Mouse (Mus musculus) ZHBTc4 (cell line): ENCODE data around the gene Urgcp.

Experiments
- DNase-seq: peaks from one replicate; pipeline ENCODE4 v3.0.0-alpha.2; 2011; ENCODE audit warnings: low read depth, low spot score

The Urgcp gene

DNA sequence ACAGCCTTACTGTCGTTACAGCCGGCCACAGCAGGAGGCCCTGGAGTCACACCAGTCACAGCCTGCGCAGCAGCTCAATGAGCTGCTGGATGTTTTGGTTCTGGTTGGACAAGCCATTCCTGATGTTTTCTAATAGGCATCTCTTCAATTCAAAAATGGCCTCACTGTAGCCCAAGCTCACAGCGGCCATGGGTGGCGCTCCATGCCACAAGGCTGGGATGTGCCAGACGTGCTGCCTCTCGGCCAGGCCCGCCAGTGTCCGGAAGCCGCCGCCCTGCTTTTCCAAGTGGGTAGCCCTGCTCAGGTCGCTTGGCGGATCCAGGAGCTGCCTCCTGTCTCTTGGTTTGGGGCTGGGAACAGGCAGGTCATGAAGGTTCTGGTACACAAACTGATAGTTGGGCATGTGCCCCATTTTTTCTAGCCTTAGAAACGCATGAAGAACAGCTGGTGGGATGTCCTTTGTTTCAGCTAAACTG lies 46.5 kb downstream of the Urgcp start, which contains the start of gene Mrps24:
Gene Mrps24 (minus strand): TSS at position 51 of the 476 bp plus-strand sequence.
- DNase-seq, result no peak

DNA sequence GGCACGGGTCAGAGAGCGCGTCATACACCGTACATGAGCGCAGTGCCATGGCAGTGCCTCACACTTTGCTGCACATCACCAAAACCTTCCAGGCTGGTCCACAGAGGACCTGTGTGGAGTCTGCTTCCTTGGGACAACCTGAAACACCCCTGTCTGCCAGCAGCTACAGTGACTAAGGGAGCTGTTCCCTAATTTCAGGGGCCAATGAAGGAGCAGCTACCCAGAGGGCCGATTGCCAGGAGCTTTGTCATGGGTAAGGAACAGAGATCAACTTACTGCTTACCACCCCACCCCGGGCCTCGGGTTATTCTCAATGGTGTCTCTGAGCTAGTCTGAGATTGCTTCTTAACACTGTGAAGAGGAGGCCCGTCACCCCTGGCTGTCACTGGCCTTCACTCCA lies 47.0 kb downstream of the Urgcp start:
- DNase-seq, result no peak

DNA sequence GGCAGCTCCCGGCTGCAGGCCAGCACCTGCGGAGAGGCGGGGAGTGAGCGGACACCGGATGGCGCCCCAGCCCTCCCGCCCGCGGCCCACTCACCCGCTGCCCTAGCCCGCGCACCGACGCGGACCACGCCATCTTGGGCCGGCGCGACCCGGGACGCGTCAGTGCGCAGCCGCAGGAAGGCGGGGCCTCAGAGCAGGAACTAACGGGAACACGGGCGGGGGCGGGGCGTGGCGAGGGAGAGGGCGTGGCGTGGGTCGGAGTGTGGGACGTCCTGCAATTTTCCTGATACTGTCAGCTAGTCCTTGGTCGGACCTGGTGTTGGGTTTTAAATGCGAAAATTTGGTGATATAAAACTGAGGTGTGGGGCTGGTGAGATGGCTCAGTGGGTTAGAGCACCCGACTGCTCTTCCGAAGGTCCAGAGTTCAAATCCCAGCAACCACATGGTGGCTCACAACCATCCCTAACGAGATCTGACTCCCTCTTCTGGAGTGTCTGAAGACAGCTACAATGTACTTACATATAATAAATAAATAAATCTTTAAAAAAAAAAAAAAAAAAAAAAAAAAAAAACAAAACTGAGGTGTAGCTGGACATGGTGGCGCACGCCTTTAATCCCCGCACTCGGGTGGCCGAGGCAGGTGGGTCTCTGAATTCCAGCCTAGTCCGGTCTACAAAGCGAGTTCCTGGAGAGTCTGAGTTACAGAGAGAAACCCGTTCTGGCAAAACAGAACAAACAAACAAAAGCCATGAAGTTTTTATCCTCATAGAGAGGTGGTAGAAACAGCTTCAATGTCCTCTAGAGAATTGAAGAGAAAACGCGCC lies 54.4 kb downstream of the Urgcp start:
- peak; percentile 96 for DNase-seq

DNA sequence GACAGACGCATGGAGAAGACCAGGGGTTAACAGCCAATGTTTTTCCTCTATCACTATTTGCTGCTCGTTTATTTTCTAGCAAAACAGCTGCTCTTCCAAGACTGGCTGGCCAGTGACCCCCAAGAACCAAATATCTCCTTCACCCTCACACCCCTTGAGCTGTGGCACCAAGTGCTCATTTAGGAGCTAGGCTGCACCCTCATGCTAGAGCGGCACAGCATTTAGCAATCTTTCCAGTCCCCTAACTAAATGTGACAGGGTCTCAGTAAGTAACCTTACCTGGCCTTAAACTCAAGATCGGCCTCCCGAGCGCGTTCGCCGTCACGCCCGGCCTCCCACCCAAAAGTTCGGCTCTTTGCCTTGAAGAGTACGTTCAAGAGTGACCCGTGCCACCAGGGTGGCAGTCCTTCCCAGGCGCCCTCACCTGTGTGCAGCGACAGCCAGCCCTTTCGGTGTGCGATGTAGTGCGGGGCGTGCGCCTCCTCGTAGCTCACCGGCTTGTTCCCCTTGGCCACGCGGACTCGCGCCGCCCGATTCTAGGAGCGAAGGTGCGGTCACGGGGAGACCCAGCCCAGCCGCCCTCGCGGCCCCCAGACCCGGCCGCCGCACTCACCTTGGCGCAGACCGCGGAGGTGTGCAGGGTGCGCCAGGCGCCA lies 55.2 kb downstream of the Urgcp start:
- DNase-seq, result peak; percentile 58

DNA sequence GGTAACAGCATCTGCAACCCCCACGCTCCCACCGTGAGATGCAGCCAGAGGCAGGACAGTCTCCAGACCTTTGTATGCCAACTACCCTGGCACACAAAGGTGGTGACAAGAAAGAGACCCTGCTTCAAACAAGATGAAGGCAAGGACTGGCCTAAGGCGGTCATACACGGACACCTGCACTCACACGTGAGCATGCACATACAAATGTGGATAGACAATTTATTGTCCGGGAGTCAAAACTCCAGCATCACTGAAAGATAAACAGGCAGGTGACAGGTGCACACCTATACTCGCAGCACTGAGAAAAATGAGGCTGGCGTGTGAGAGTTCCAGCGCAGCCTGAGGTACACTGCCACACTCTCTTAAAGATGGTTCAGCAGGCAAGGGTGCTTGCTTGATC lies 56.2 kb downstream of the Urgcp start:
- peak; percentile 0 for DNase-seq

DNA sequence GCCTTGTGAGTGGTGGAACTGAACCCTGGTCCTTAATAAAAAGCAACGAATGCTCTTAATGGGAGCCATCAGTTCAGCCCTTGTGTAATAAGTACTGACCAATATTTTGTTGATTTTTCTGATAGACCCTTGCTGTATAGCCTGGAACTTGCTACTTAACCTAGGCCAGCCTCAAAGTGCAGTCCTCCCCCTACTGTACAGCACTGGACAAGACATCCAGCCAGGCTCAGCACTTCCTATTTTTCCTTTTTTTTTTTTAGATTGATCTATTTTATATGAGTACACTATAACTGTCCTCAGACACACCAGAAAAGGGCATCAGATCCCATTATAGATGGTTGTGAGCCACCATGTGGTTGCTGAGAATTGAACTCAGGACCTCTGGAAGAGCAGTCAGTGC lies 58.8 kb downstream of the Urgcp start:
- DNase-seq, result no peak

DNA sequence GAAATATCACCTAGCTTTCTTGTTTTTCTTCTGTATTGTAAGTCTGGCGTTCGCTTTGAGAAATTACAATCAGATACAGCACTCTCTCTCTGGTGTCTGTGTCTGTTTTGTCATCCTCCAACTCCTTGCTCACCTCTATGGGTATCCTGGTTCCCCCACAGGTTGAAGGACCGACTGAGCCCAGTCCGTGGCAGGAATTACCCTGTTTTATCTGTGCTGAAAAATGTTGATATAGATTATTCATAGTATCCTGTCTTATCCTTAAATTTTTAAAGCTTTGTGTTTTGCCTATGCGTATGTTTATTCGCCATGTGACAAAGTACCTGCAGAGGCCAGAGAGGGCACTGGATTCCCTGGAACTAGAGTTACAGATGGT lies 59.2 kb downstream of the Urgcp start:
- DNase-seq, result no peak

DNA sequence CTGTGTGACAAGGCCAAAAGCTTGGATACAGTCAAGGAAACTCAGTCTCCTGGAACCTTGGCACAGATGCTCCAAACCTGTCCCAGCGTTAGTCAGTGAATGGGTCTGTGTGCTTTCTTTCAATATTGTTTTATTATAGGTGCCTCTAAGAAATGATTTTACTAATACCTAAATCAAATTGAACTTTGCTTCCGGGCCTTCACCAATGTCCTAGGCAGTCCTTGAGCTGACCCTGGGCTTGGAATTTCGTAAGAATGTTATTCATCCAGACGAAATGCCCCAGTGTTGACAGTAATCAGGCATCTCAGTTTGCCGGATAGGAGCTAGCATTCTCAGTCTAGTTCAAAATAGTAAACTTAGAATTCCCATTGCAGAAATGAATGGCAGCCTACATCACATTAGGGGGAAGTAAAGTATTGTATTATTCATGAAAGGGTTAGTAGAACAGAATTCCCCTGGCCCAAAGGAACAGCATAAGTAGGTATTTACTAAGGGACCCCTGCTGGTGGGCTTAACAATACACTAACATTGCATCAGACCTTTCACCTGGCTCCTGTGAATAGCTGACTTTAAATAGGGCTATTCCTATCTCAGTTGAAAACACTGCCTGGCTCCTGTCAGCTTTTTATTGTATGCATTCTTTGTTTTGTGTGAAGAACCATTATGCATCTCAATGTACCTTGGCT lies 59.8 kb downstream of the Urgcp start:
- peak; percentile 69 for DNase-seq

DNA sequence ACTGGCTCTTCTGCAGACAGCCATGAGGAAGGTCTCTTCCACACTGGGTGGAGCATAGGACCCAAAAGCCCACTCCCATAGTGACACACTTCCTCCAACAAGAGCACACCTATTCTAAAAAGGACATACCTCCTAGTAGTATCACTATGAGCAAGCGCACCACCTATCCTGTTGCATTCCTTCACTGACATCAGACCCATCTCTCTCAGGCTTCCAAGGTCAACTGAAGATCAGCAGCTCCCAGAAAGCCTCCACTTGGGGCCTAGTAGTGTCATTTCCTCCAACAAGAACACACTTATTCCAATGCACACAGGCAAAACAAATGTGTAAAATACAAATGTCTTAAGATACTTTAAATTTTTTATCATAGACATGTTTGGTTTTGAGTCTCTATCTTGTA lies 60.4 kb downstream of the Urgcp start:
- no peak for DNase-seq

DNA sequence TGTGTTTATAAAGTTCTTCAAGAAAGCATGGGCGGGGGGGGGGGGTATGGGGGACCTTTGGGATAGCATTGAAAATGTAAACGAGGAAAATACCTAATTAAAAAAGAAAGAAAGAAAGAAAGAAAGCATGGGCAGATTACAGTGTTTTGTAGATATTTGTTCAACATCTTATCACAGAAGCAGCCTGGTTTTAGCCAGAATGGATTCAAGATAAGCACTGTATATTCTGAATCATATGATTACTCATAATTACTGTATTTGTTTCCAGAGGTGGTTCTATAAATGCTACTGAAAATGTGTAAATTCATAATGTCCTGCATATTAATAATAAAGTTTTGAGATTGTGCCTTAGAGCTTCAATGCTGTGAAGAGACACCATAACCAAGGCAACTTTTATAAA lies 60.9 kb downstream of the Urgcp start:
- DNase-seq, result no peak

DNA sequence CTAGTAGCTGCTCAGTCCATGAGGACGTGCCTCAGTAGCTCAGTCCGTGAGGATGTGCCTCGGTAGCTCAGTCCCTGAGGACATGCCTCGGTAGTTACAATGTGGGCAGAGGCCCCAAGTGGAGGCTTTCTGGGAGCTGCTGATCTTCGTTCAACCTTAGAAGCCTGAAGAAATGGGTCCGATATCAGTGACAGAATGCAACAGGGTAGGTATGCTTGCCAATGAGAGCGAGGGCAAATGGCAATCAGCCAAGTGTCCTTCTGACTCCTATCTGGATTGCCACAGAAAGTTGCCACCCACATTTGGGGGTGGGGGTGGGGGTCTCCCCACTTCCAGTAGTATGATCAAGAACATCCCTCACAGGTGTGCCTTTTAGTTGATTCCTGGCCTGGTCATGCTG lies 61.4 kb downstream of the Urgcp start:
- no peak for DNase-seq

DNA sequence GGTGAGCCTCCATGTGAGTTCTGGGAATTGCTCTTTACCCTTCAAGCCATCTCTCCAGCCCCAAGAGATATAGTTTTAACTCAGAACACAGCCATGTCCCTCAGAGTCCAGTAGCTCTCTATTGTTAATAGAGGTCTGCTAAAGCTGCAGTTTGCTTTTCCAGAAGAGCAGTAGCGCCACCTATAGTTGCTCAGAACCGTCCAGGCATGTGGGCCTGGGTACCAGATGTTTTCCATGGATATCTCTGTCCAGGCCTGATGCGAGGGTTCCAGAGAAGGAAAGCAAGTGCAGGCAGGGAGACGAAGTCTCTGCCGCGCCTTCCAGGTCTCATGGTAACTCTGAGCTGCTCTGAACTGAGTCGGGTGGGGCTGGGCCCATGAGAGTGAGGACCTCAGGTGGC lies 70.4 kb downstream of the Urgcp start:
- peak; percentile 69 for DNase-seq

DNA sequence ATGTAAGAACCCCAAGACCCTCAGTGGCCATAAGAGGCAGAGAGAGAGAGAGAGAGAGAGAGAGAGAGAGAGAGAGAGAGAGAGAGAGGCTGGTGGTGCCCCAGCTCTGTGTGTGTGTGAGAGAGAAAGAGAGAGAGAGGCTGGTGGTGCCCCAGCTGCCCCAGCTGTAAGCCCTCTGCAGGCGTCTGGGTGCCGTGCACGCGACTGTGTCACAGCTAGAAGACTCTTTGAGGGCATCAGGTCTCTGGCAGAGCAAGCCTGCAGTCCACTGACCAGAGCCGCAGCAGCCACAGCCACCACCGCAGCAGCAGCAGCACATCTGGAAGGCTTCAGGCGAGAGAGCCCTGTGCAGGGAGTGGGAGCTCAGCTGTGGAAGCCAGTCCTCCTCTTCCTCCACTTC lies 77.9 kb downstream of the Urgcp start:
- DNase-seq, result no peak

DNA sequence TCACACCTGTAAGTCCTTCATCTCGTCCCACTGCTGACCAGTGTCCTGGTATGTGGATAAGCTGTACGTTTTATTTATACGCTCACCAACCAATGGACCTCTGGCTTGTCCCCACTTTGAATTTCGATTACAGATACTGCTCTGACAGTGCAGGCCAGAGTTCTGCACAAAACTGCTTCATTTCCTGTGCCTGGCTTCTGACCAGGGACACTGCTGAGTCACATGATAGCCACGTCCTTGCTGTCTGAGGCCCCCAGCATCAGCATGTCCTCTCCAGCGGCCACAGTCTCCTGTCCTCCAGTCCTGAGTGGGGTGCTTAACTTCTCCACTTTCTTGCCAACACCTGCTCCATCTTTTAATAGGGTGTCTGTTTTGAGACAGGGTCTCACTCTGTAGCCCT lies 79.6 kb downstream of the Urgcp start:
- no peak for DNase-seq
